Mouse (Mus musculus) ES-E14 (cell line): ENCODE measurements around the gene Fbxo21.

ENCODE experiments used
- CHD2 ChIP-seq: IDR thresholded peaks from 2 replicates; pipeline ENCODE4 v1.6.1; 2014; ENCODE audit warnings: mild to moderate bottlenecking, low read depth, low read length, inconsistent platforms
- ZC3H11A ChIP-seq: IDR thresholded peaks from 2 replicates; pipeline ENCODE4 v1.6.1; 2012; ENCODE audit warnings: low read depth, mild to moderate bottlenecking, inconsistent platforms, low read length, borderline replicate concordance
- ZNF384 ChIP-seq: IDR thresholded peaks from 2 replicates; pipeline ENCODE4 v1.6.1; 2012; ENCODE audit warnings: low read depth, low read length, inconsistent platforms

DNA sequence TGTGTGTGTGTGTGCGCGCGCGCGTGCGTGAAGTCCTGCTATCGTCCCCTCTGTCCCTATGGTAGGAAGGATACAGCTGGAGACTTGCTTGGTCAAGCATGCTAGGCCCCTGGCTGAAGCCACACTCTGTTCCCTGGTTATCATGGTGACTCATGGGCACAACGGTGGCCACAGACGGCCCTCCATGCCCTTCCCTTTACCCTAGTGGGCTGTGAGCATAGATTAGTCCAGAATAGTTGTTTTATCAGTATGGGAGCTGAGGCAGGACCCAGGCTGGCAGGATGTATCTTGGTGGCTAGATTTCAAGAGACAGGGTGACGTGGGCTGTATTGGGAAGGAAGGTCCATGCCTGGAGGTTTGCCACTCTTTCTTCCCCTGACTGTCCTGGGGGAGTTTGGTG, 82.3 kb downstream of the Fbxo21 start:
- no peak for TF ChIP-seq CHD2
- no peak for TF ChIP-seq ZNF384
- no peak for TF ChIP-seq ZC3H11A
